Comparison of ENCODE assay signal across 8 mouse cellular contexts in genomic region chr9:37616770-37617169, GRCm38 (mm10). TPM values are rescaled to one million over a fixed set of nuclear protein-coding genes. Genes with fewer than 3 reads are reported as not detected.
DNase-seq lines count a peak whose midpoint lies in the region; ATAC-seq and TF ChIP-seq lines count a peak whose summit lies in the region.
"Had no signal": no experiment of that assay in that cellular context is flagged by ENCODE, and none has a peak within 500 bp of the region (broad histone marks: within the 10 kb centered on the region; RNA-seq: fewer than 3 reads in every experiment).

No protein-coding gene starts in this region.

- WGBS in liver, adult 2 months, result 54% methylated on average over 2 of the region's 2 CpGs
- 40% methylated on average over 2 of the region's 2 CpGs for WGBS in liver, embryonic 12.5 days (ENCODE audit: insufficient replicate concordance)
- 58% methylated on average over 2 of the region's 2 CpGs for whole genome bisulfite sequencing in kidney, postnatal 0 days

- peaks cover 4% of the 10 kb centered on the region for H3K36me3 ChIP-seq in liver, adult 2 months (ENCODE audit: control insufficient read depth, insufficient read depth, low read length)
- no peaks in the 10 kb centered on the region for H3K36me3 ChIP-seq in liver, embryonic 12.5 days
- H3K36me3 ChIP-seq in MEL (ENCODE audit: control insufficient read depth in 1 of 2, insufficient read depth in 2 of 2, low read length in 2 of 2), result peaks cover 0 to 16% of the 10 kb centered on the region in 2 experiments; a peak in 2 of 4 replicates
- H3K36me3 ChIP-seq in kidney, postnatal 0 days (ENCODE audit: insufficient read depth, low read length), result no peaks in the 10 kb centered on the region
- H3K36me3 ChIP-seq: neural tube, embryonic 13.5 days had no signal

- H3K4me2 ChIP-seq in liver, embryonic 12.5 days, result no peak overlapping the region
- no peak overlapping the region for H3K4me2 ChIP-seq in kidney, postnatal 0 days (ENCODE audit: low read length)
- H3K4me2 ChIP-seq: neural tube, embryonic 13.5 days had no signal

- peak; percentile 64 for TF ChIP-seq CTCF in liver, adult 2 months (IDR thresholded peaks at IDR 0.05; ENCODE audit: low read depth, low read length)
- peak; percentile 50 to 89 (median 61) for TF ChIP-seq CTCF in MEL (IDR thresholded peaks at IDR 0.05 in 2 of 3, conservative IDR thresholded peaks at IDR 0.05 in 1 of 3; ENCODE audit: control insufficient read depth in 1 of 3, insufficient read depth in 1 of 3, low read depth in 2 of 3, low read length in 3 of 3, poor library complexity in 1 of 3, severe bottlenecking in 1 of 3)
- peak; percentile 88 for TF ChIP-seq CTCF in kidney, postnatal 0 days (IDR thresholded peaks at IDR 0.05; ENCODE audit: low read depth)

- peak; percentile 43 for DNase-seq in liver, adult 2 months (ENCODE audit: extremely low read depth, low read depth, low spot score)
- peak; percentile 66 for DNase-seq in MEL (ENCODE audit: low read depth, low spot score)
- peak; percentile 37 for DNase-seq in cerebellum, adult 11-12 months
- DNase-seq in kidney, postnatal 0 days (ENCODE audit: low spot score), result peak; percentile 64
- peak; percentile 18 for DNase-seq in skeletal muscle tissue, adult 2 months (ENCODE audit: low read depth, low spot score)

- no peak overlapping the region for H3K27ac ChIP-seq in liver, adult 2 months (replicated peaks; ENCODE audit: insufficient read depth, low read depth, low read length)
- H3K27ac ChIP-seq in liver, embryonic 12.5 days, result no peak overlapping the region
- H3K27ac ChIP-seq in MEL (ENCODE audit: control insufficient read depth, low read depth, low read length), result no peak overlapping the region
- no peak overlapping the region for H3K27ac ChIP-seq in kidney, postnatal 0 days
- H3K27ac ChIP-seq: neural tube, embryonic 13.5 days had no signal

- ATAC-seq in liver, embryonic 12.5 days, result no peak
- ATAC-seq in kidney, postnatal 0 days (replicated peaks; ENCODE audit: low FRiP score, low read depth), result no peak
- no peak; the same call in 1 of the 2 replicates for ATAC-seq in monocyte, adult 5-6 weeks (replicated peaks; ENCODE audit: insufficient number of reproducible peaks, low FRiP score, low TSS enrichment, poor library complexity, severe bottlenecking)

- no peaks in the 10 kb centered on the region for H3K27me3 ChIP-seq in liver, adult 2 months (ENCODE audit: control insufficient read depth, insufficient read depth, low read length)
- H3K27me3 ChIP-seq in liver, embryonic 12.5 days (replicated peaks), result no peaks in the 10 kb centered on the region
- H3K27me3 ChIP-seq in MEL (ENCODE audit: control insufficient read depth in 1 of 2, insufficient read depth in 2 of 2, low read length in 2 of 2), result no peaks in the 10 kb centered on the region
- no peaks in the 10 kb centered on the region for H3K27me3 ChIP-seq in kidney, postnatal 0 days (ENCODE audit: insufficient read depth, low read length)
- H3K27me3 ChIP-seq: neural tube, embryonic 13.5 days had no signal

- H3K9ac ChIP-seq in liver, adult 2 months (ENCODE audit: low read depth, low read length), result no peak overlapping the region
- no peak overlapping the region for H3K9ac ChIP-seq in liver, embryonic 12.5 days
- H3K9ac ChIP-seq in MEL (ENCODE audit: control insufficient read depth, low read depth, low read length, poor library complexity, severe bottlenecking), result no peak overlapping the region
- no peak overlapping the region for H3K9ac ChIP-seq in kidney, postnatal 0 days (ENCODE audit: low read depth, low read length)
- H3K9ac ChIP-seq: neural tube, embryonic 13.5 days had no signal

- H3K4me1 ChIP-seq in liver, adult 2 months (ENCODE audit: control insufficient read depth, insufficient read depth, low read length), result no peaks in the 10 kb centered on the region; the same call in 1 of the 2 replicates
- H3K4me1 ChIP-seq in liver, embryonic 12.5 days, result peaks cover 16% of the 10 kb centered on the region
- peaks cover 7 to 9% of the 10 kb centered on the region in 2 experiments; a peak in 3 of 4 replicates for H3K4me1 ChIP-seq in MEL (ENCODE audit: control insufficient read depth in 1 of 2, insufficient read depth in 2 of 2, low read length in 2 of 2)
- 0 out of 2 replicates have a peak, but pooled peaks cover 4% of the 10 kb centered on the region for H3K4me1 ChIP-seq in kidney, postnatal 0 days (replicated peaks; ENCODE audit: insufficient read depth, low read length)

- H3K9me3 ChIP-seq in liver, embryonic 12.5 days (replicated peaks), result no peaks in the 10 kb centered on the region
- no peaks in the 10 kb centered on the region for H3K9me3 ChIP-seq in MEL (replicated peaks; ENCODE audit: insufficient read depth, low read length)
- H3K9me3 ChIP-seq in kidney, postnatal 0 days (replicated peaks; ENCODE audit: low read length), result no peaks in the 10 kb centered on the region
- H3K9me3 ChIP-seq: neural tube, embryonic 13.5 days had no signal

- H3K4me3 ChIP-seq in liver, adult 2 months (ENCODE audit: insufficient read depth, low read depth, low read length), result no peak overlapping the region
- H3K4me3 ChIP-seq in liver, embryonic 12.5 days, result no peak overlapping the region
- H3K4me3 ChIP-seq in MEL (ENCODE audit: control insufficient read depth in 1 of 2, insufficient read depth in 1 of 2, low read depth in 2 of 2, low read length in 2 of 2), result no peak overlapping the region
- H3K4me3 ChIP-seq in kidney, postnatal 0 days (replicated peaks; ENCODE audit: low read depth, low read length), result no peak overlapping the region
- H3K4me3 ChIP-seq: neural tube, embryonic 13.5 days had no signal

- TF ChIP-seq RAD21 in MEL (IDR thresholded peaks at IDR 0.05; ENCODE audit: low read depth, low read length), result peak; percentile 90

- TF ChIP-seq EP300 in MEL (IDR thresholded peaks at IDR 0.05; ENCODE audit: low read depth in 1 of 2, low read length in 2 of 2), result no peak

- peaks cover 6% of the 10 kb centered on the region; the same call in 1 of the 2 replicates for H3K79me2 ChIP-seq in liver, adult 2 months (ENCODE audit: control insufficient read depth, insufficient read depth, low read length)
- H3K79me2 ChIP-seq in MEL (ENCODE audit: control insufficient read depth, insufficient read depth, low read length, poor library complexity), result no peaks in the 10 kb centered on the region; the same call in 1 of the 2 replicates

- TF ChIP-seq POLR2A in liver, adult 2 months (IDR thresholded peaks at IDR 0.05; ENCODE audit: extremely low read depth, insufficient read depth, low read length), result no peak
- no peak for TF ChIP-seq POLR2A in MEL (IDR thresholded peaks at IDR 0.05; ENCODE audit: control insufficient read depth in 1 of 2, insufficient read depth in 1 of 2, low read depth in 1 of 2, low read length in 2 of 2, poor library complexity in 1 of 2)

TF ChIP-seq in MEL, 35 proteins besides CTCF, POLR2A, EP300 and RAD21:
- TF ChIP-seq ETS1 (IDR thresholded peaks at IDR 0.05; ENCODE audit: low read depth, low read length), result no peak
- peak; percentile 95 for TF ChIP-seq SMC3 (IDR thresholded peaks at IDR 0.05; ENCODE audit: low read depth, low read length)
- TF ChIP-seq MYC (IDR thresholded peaks at IDR 0.05; ENCODE audit: low read depth, low read length), result no peak
- peak; percentile 95 for TF ChIP-seq ZC3H11A (IDR thresholded peaks at IDR 0.05; ENCODE audit: low read depth, low read length)

RNA-seq across cellular contexts. Expression of gene Spa17, which starts 3.2 kb away (rescaled TPM):
- total RNA-seq in liver, adult 2 months (2014; rRNA removed), result 0.27 and 0.55 TPM in 2 replicates
- polyA plus RNA-seq in liver, adult 2 months (2012; rRNA removed), result 0.13 TPM in 1 of 2 replicates, not detected in the other
- polyA plus RNA-seq in liver, embryonic 12.5 days (2016; fragmentation: Nextera tagmentation; extraction: Ambion mirVana), result 2.8 and 4.0 TPM in 2 replicates
- 0.46 and 1.2 TPM in 2 replicates for total RNA-seq in MEL (2012; rRNA removed)
- 1 to 10 TPM in 1 of 2 experiments, not detected in 1; 2.6 TPM for polyA plus RNA-seq in MEL (2012; ENCODE audit: insufficient read depth in 1 of 2, insufficient read length in 2 of 2, low read depth in 1 of 2, low replicate concordance in 2 of 2, missing spikeins in 1 of 2)
- polyA plus RNA-seq in kidney, postnatal 0 days (2015; fragmentation: Nextera tagmentation; extraction: Ambion mirVana), result 10.7 and 12.3 TPM in 2 replicates
- total RNA-seq in monocyte, adult 5-6 weeks (2017), result 1.3 to 3.3 TPM in 2 of 3 replicates, not detected in the other

RNA-seq across cellular contexts. Expression of gene Tbrg1, which starts 40.3 kb away (rescaled TPM):
- total RNA-seq in liver, adult 2 months (2014; rRNA removed), result 35.0 and 35.8 TPM in 2 replicates
- polyA plus RNA-seq in liver, adult 2 months (2012; rRNA removed), result 19.2 and 23.8 TPM in 2 replicates
- polyA plus RNA-seq in liver, embryonic 12.5 days (2016; fragmentation: Nextera tagmentation; extraction: Ambion mirVana), result 80.0 and 80.6 TPM in 2 replicates
- total RNA-seq in MEL (2012; rRNA removed), result 140 and 159 TPM in 2 replicates
- polyA plus RNA-seq in MEL (2012; ENCODE audit: insufficient read depth in 1 of 2, insufficient read length in 2 of 2, low read depth in 1 of 2, low replicate concordance in 2 of 2, missing spikeins in 1 of 2), result 100 to 1,000 TPM in 1 of 2 experiments, not detected in 1; 127 TPM
- 135 and 144 TPM in 2 replicates for polyA plus RNA-seq in kidney, postnatal 0 days (2015; fragmentation: Nextera tagmentation; extraction: Ambion mirVana)
- total RNA-seq in monocyte, adult 5-6 weeks (2017), result 27.0 to 51.1 TPM (median 38.1 TPM) in 3 replicates

RNA-seq across cellular contexts. Expression of gene Panx3, which starts 52.3 kb away (rescaled TPM):
- not detected in 2 replicates for total RNA-seq in liver, adult 2 months (2014; rRNA removed)
- not detected in 2 replicates for polyA plus RNA-seq in liver, adult 2 months (2012; rRNA removed)
- polyA plus RNA-seq in liver, embryonic 12.5 days (2016; fragmentation: Nextera tagmentation; extraction: Ambion mirVana), result not detected in 2 replicates
- total RNA-seq in MEL (2012; rRNA removed), result 0.33 and 0.42 TPM in 2 replicates
- under 1 TPM in 1 of 2 experiments, not detected in 1; 0.17 TPM for polyA plus RNA-seq in MEL (2012; ENCODE audit: insufficient read depth in 1 of 2, insufficient read length in 2 of 2, low read depth in 1 of 2, low replicate concordance in 2 of 2, missing spikeins in 1 of 2)
- polyA plus RNA-seq in kidney, postnatal 0 days (2015; fragmentation: Nextera tagmentation; extraction: Ambion mirVana), result 0.12 TPM in 1 of 2 replicates, not detected in the other
- total RNA-seq in monocyte, adult 5-6 weeks (2017), result not detected in 3 replicates
- polyA plus RNA-seq: neural tube, embryonic 13.5 days had no signal
